Mouse (Mus musculus): ENCODE data around the gene Muc5ac.

The Muc5ac gene

GRCm38 (mm10) chr7:141836423-141836822 lies 47.7 kb downstream of the Muc5ac start:
- DNase-seq (ENCODE audit: low spot score): no peak

GRCm38 (mm10) chr7:141838779-141839178 lies 50.0 kb downstream of the Muc5ac start, which contains the start of gene Muc5b:
Gene Muc5b, plus strand, starts transcription at chr7:141839070.
- no peak for DNase-seq (ENCODE audit: low spot score)

DNA sequence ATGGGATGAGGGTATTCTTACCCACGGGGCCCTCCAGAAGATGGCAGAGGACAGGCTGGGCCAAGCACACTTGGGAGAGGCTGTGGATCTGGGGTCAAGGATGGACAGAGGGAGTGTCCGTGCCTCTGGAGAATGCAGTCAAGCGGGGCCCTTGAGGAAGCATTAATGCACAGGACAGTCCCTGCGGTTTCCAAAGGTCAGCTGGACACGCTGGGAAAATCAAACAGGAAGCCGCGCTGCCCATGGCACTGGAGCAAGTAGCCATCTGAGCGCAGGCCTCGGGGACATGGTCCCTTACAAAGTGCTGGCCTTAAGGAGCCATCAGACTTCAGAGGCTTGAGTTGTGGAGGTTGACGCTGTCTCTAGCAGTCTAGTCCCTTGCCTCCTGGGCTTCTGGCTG lies 51.6 kb downstream of the Muc5ac start:
- no peak for DNase-seq (ENCODE audit: low spot score)

GRCm38 (mm10) chr7:141861046-141861445 lies 72.3 kb downstream of the Muc5ac start:
- no peak for DNase-seq (ENCODE audit: low spot score)
